Mouse (Mus musculus) gastrocnemius, postnatal 4 days (tissue): ENCODE measurements around the gene Gm3373. TPM values are rescaled to one million over a fixed set of nuclear protein-coding genes. Genes with fewer than 3 reads are reported as not detected.
"Not testable (repeated sequence)": the region's sequence is repeated elsewhere in the genome, so short reads cannot be mapped to it uniquely, and the experiment has no call there.

Experiments
- DNase-seq, 2 experiments: peaks; one replicate each; pipeline ENCODE4 v3.0.0; 2021 to 2022; ENCODE audit warnings: low spot score in 2 of 2, mixed read lengths in 2 of 2
- long read RNA-seq, 2 experiments: library from polyadenylated mRNA; stranded (forward); transcript quantifications; one replicate each; pipeline ENCODE4 v2.0.0; 2021
- total RNA-seq, 2 experiments: library from RNA; stranded (reverse); gene quantifications; 2 replicates each; pipeline ENCODE4 v1.2.3; 2021

Gene Gm3373
- total RNA-seq, result 1 to 10 TPM in 1 of 2 experiments, under 1 TPM in 1; 0.88 to 1.2 TPM
- long read RNA-seq, experiment 1, partial matches to known transcripts, result 0 of 1 reads
- long read RNA-seq, experiment 1, other reads (novel, unspliced or antisense), result 1 of 1 reads
- long read RNA-seq, experiment 2, partial matches to known transcripts, result 1 of 1 reads
- long read RNA-seq, experiment 2, other reads (novel, unspliced or antisense), result 0 of 1 reads

GRCm38 (mm10) chr14:5741477-5741876 lies at the start of gene Gm3373:
Gene Gm3373 (minus strand): TSS chr14:5741577.
- DNase-seq, result not testable (repeated sequence)

- not testable (repeated sequence) for DNase-seq
These were observed 54.0 kb downstream of the Gm3373 start, which contains the start of gene Gm9603 for GRCm38 (mm10) chr14:5687357-5687756. Gene Gm9603 (minus strand): TSS chr14:5687457.

Other genes with a start within 250 kb of the Gm3373 start
- 1 to 10 TPM; 1.3 to 1.7 TPM for gene Gm3488, start 239.9 kb downstream of the Gm3373 start, total RNA-seq
- gene Gm3532, start 203.1 kb downstream of the Gm3373 start, total RNA-seq, result not detected
- not detected for gene Gm8265, start 108.5 kb downstream of the Gm3373 start, total RNA-seq
- gene Gm9603, start 54.1 kb downstream of the Gm3373 start, total RNA-seq, result not detected
- gene Gm3383, start 66.4 kb upstream of the Gm3373 start, total RNA-seq, result 1 to 10 TPM; 1.6 to 2.5 TPM
- not detected for gene Gm3424, start 88.8 kb upstream of the Gm3373 start, total RNA-seq
- gene Gm8237, start 138.8 kb upstream of the Gm3373 start, total RNA-seq, result 1 to 10 TPM in 1 of 2 experiments, under 1 TPM in 1; 0.54 to 1.1 TPM
- gene Gm3248, start 220.2 kb upstream of the Gm3373 start, total RNA-seq, result under 1 TPM; 0.52 to 0.57 TPM
- not detected for gene Gm3453, start 237.6 kb upstream of the Gm3373 start, total RNA-seq